ENCODE assay signal across 16 mouse cellular contexts in the genomic region with DNA sequence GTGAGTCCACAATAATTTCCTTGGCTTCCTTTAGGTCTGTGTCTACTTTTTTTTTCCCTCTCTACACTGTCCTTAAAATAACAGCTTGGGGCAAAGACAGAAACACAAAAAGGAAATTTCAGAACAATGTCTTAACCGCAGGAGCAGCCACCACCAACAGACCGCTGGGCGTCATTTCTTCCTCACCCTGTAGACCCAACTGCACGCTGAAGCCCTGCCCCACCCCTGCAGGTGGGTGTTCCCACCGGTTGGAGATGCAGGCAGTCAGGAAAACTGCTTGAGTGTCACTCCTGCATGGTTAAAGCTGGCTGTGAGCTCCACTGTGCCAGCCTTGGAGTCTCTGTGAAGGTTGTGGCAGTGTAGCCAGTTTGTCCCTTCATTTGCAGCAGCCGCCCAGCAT. TPM values are rescaled to one million over a fixed set of nuclear protein-coding genes. Genes with fewer than 3 reads are reported as not detected.
A peak's percentile ranks its signal among the peaks of the same experiment; 100 is the strongest.
DNase-seq lines count a peak whose midpoint lies in the region; ATAC-seq and TF ChIP-seq lines count a peak whose summit lies in the region.
"Had no signal": no experiment of that assay in that cellular context is flagged by ENCODE, and none has a peak within 500 bp of the region (broad histone marks: within the 10 kb centered on the region; RNA-seq: fewer than 3 reads in every experiment).

No protein-coding gene starts in this region.

- no peak for TF ChIP-seq CTCF in heart, adult 2 months (IDR thresholded peaks at IDR 0.05)

- intact Hi-C loops in heart, adult 2 months (cut with DNase I), result no loop called here
- intact Hi-C loops in left cerebral cortex, postnatal 25 days (cut with DNase I), result no loop called here
- intact Hi-C loops in gastrocnemius, postnatal 36 days (cut with DNase I), result no loop called here

- H3K4me1 ChIP-seq in heart, embryonic 15.5 days (replicated peaks), result peaks cover 37% of the 10 kb centered on the region
- H3K4me1 ChIP-seq in heart, adult 2 months (ENCODE audit: control insufficient read depth, insufficient read depth, low read length), result peaks cover 4% of the 10 kb centered on the region

- no peak overlapping the region for H3K4me3 ChIP-seq in heart, embryonic 15.5 days
- H3K4me3 ChIP-seq in heart, adult 2 months, result no peak overlapping the region
- H3K4me3 ChIP-seq: hindbrain, embryonic 13.5 days; left cerebral cortex, adult 2 months; neural tube, embryonic 15.5 days had no signal

- DNase-seq in heart, adult 2 months, result no peak
- DNase-seq in 416B (ENCODE audit: low read depth) (peak; percentile 84), ES-CJ7 (ENCODE audit: low read depth, low spot score) (peak; percentile 11)
- no peak for DNase-seq in left cerebral cortex, postnatal 25 days (ENCODE audit: low spot score in 2 of 2)
- no peak for DNase-seq in gastrocnemius, postnatal 36 days
- DNase-seq: cerebellum, postnatal 25 days; gastrocnemius, postnatal 14 days; lung, postnatal 10 days had no signal

- 31% methylated on average over 6 of the region's 6 CpGs for WGBS in heart, embryonic 15.5 days
- 22% methylated on average over 6 of the region's 6 CpGs for WGBS in heart, adult 2 months

- no peaks in the 10 kb centered on the region for H3K27me3 ChIP-seq in heart, embryonic 15.5 days
- peaks cover 4% of the 10 kb centered on the region for H3K27me3 ChIP-seq in heart, adult 2 months (ENCODE audit: control insufficient read depth, insufficient read depth, low read length)

- peak overlapping the region; percentile 0; the same call in 1 of the 2 replicates for H3K4me2 ChIP-seq in heart, embryonic 15.5 days
- H3K4me2 ChIP-seq: hindbrain, embryonic 13.5 days; midbrain, embryonic 11.5 days; neural tube, embryonic 15.5 days had no signal

- no peak for TF ChIP-seq EP300 in heart, adult 2 months (IDR thresholded peaks at IDR 0.05; ENCODE audit: insufficient read depth, low read depth, low read length)

- H3K79me2 ChIP-seq in heart, adult 2 months (replicated peaks; ENCODE audit: control insufficient read depth, insufficient read depth, low read length), result peaks cover 6% of the 10 kb centered on the region

- no peaks in the 10 kb centered on the region for H3K9me3 ChIP-seq in heart, embryonic 15.5 days (replicated peaks)
- H3K9me3 ChIP-seq: hindbrain, embryonic 13.5 days; neural tube, embryonic 15.5 days had no signal

- H3K9ac ChIP-seq in heart, embryonic 15.5 days, result no peak overlapping the region
- no peak overlapping the region for H3K9ac ChIP-seq in heart, adult 2 months (ENCODE audit: low read depth, low read length)
- H3K9ac ChIP-seq: hindbrain, embryonic 13.5 days; neural tube, embryonic 15.5 days had no signal

- no peaks in the 10 kb centered on the region for H3K36me3 ChIP-seq in heart, embryonic 15.5 days
- H3K36me3 ChIP-seq in heart, adult 2 months (ENCODE audit: control insufficient read depth, insufficient read depth, low read length), result peaks cover 10% of the 10 kb centered on the region
- H3K36me3 ChIP-seq: hindbrain, embryonic 13.5 days; neural tube, embryonic 15.5 days had no signal

- peak overlapping the region; percentile 53 for H3K27ac ChIP-seq in heart, embryonic 15.5 days
- H3K27ac ChIP-seq in heart, adult 2 months, result no peak overlapping the region; the same call in 1 of the 2 replicates
- H3K27ac ChIP-seq: hindbrain, embryonic 13.5 days; kidney, postnatal 0 days; left cerebral cortex, adult 2 months; neural tube, embryonic 15.5 days had no signal

- no peak for TF ChIP-seq POLR2A in heart, adult 2 months (IDR thresholded peaks at IDR 0.05; ENCODE audit: insufficient read depth, low read depth, low read length)

- ATAC-seq in heart, embryonic 15.5 days (replicated peaks; ENCODE audit: insufficient number of reproducible peaks, insufficient read depth, low FRiP score, low read depth), result 0 out of 2 replicates have a peak, but pooled peaks have one; percentile 18
- peak; percentile 71 for ATAC-seq in megakaryocyte, adult 5-6 weeks (ENCODE audit: poor library complexity, severe bottlenecking)
- ATAC-seq: intestine, embryonic 16.5 days had no signal

RNA-seq across cellular contexts. Expression of a gene that starts 6.5 kb away (rescaled TPM):
- 35.1 and 35.2 TPM in 2 replicates for polyA plus RNA-seq in heart, embryonic 15.5 days (2015; fragmentation: Nextera tagmentation; extraction: Ambion mirVana)
- 100 to 1,000 TPM; 449 to 577 TPM for total RNA-seq in heart, adult 2 months (2021)
- 84.4 and 141 TPM in 2 replicates for polyA plus RNA-seq in heart, adult 2 months (2012; rRNA removed)
- total RNA-seq in megakaryocyte, adult 5-6 weeks (2015), result 0.23 and 0.29 TPM in 2 replicates
- total RNA-seq in megakaryocyte, adult 5-6 weeks (2017), result 0.15 and 0.37 TPM in 2 replicates
- total RNA-seq in left cerebral cortex, postnatal 25 days (2021), result under 1 TPM; 0.16 TPM
- under 1 TPM in 1 of 2 experiments, not detected in 1; 0.87 TPM for total RNA-seq in gastrocnemius, postnatal 36 days (2021)

RNA-seq across cellular contexts. Expression of a gene that starts 47.1 kb away (rescaled TPM):
- polyA plus RNA-seq in heart, embryonic 15.5 days (2015; fragmentation: Nextera tagmentation; extraction: Ambion mirVana), result 18.8 and 24.6 TPM in 2 replicates
- total RNA-seq in heart, adult 2 months (2021), result 1 to 10 TPM; 9.6 to 9.7 TPM
- 11.9 and 19.2 TPM in 2 replicates for polyA plus RNA-seq in heart, adult 2 months (2012; rRNA removed)
- total RNA-seq in megakaryocyte, adult 5-6 weeks (2015), result 37.0 and 37.7 TPM in 2 replicates
- 69.6 and 86.7 TPM in 2 replicates for total RNA-seq in megakaryocyte, adult 5-6 weeks (2017)
- 10 to 100 TPM; 18.4 to 26.1 TPM for total RNA-seq in left cerebral cortex, postnatal 25 days (2021)
- total RNA-seq in gastrocnemius, postnatal 36 days (2021), result 1 to 10 TPM; 8.2 to 8.5 TPM

Comparison
In these comparisons a context has a peak if more than half of its experiments do, and no peak if none do; other contexts are left out.
1. DNase-seq: peak in 416B (single experiment) and ES-CJ7 (single experiment); none in heart, adult 2 months (0 of 2), left cerebral cortex, postnatal 25 days (0 of 2) and gastrocnemius, postnatal 36 days (0 of 2).
2. RNA of a gene that starts 6.5 kb away (total RNA-seq): 449 to 577 TPM in heart, adult 2 months; 0.87 TPM in gastrocnemius, postnatal 36 days, 0.15 to 0.37 TPM in megakaryocyte, adult 5-6 weeks and 0.16 TPM in left cerebral cortex, postnatal 25 days; every median in the first group is over 100 times any median in the second.